12 mouse cellular contexts compared by ENCODE assay signal in the genomic region with DNA sequence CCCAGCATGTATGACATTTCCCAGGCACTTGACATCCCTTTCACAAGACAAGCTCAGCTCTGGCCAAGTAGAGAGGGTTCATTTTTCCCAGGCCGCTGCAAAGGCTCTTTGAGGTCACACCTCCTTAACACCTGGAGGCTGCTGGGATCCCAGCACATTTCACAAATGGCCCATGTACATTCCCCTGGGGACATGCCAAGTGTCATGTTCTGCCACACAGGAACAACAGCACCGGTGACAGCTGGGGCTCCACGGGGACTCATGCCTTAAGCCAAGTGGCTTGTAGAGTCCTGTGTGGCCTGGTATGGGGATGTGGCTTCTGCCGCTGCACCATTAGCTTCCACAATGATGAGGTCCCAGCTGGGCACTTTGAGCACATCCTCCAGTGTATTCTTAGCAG. TPM values are rescaled to one million over a fixed set of nuclear protein-coding genes. Genes with fewer than 3 reads are reported as not detected.
A peak's percentile ranks its signal among the peaks of the same experiment; 100 is the strongest.
DNase-seq lines count a peak whose midpoint lies in the region; ATAC-seq lines count a peak whose summit lies in the region.
"Had no signal": no experiment of that assay in that cellular context is flagged by ENCODE, and none has a peak within 500 bp of the region (broad histone marks: within the 10 kb centered on the region; RNA-seq: fewer than 3 reads in every experiment).

No protein-coding gene starts in this region.

- peak; percentile 17 to 37 for DNase-seq in heart, postnatal 14 days
- DNase-seq in heart, adult 18-20 months = no peak
- peak; percentile 92 for DNase-seq in cerebellum, adult 9-10 months
- DNase-seq in lung, postnatal 14 days = peak; percentile 18
- no peak for DNase-seq in right cerebral cortex, postnatal 4 days
- DNase-seq in kidney, adult 9 months = no peak
- DNase-seq: kidney, postnatal 10 days; layer of hippocampus, postnatal 36 days; spleen, adult 18-20 months had no signal

- peak; percentile 74 for ATAC-seq in cerebellum, adult (ENCODE audit: insufficient number of reproducible peaks, low FRiP score, low TSS enrichment)
- ATAC-seq: forebrain, embryonic 15.5 days; Patski had no signal

- intact Hi-C loops in heart, postnatal 14 days (cut with DNase I) = no loop called here

RNA-seq across cellular contexts. Expression of a gene that starts 47.0 kb away (rescaled TPM):
- total RNA-seq in heart, postnatal 14 days (2021) = not detected
- total RNA-seq in heart, adult 18-20 months (2021) = not detected

RNA-seq across cellular contexts. Expression of a gene that starts 60.0 kb away (rescaled TPM):
- total RNA-seq in heart, postnatal 14 days (2021) = 10 to 100 TPM; 27.1 to 28.7 TPM
- total RNA-seq in heart, adult 18-20 months (2021) = 10 to 100 TPM; 27.5 to 29.4 TPM

Comparison
In these comparisons a context has a peak if more than half of its experiments do, and no peak if none do; other contexts are left out.
1. DNase-seq: peak in heart, postnatal 14 days (2 of 2), cerebellum, adult 9-10 months (single experiment) and lung, postnatal 14 days (single experiment); none in heart, adult 18-20 months (0 of 2), right cerebral cortex, postnatal 4 days (single experiment) and kidney, adult 9 months (single experiment).